Mouse (Mus musculus) heart, embryonic 14.5 days (tissue): ENCODE results near the gene Gm7347. TPM values are rescaled to one million over a fixed set of nuclear protein-coding genes. Genes with fewer than 3 reads are reported as not detected.
"Not testable (repeated sequence)": the region's sequence is repeated elsewhere in the genome, so short reads cannot be mapped to it uniquely, and the experiment has no call there.

Experiments
- ATAC-seq: fragments of 200-750 bp; cut with Nextera tagmentation; 2 replicates; pipeline ENCODE4 v1.8.0; 2017; ENCODE audit warnings: low read depth, moderate TSS enrichment; ENCODE audit not compliant: insufficient number of reproducible peaks, insufficient read depth, low FRiP score
- H3K27ac ChIP-seq, 2 experiments: fragments of 200-500 bp in 1 of 2; fragments of 300-500 bp in 1 of 2; sonication (generic) in 1 of 2; replicated peaks in 1 of 2; 2 replicates each; pipeline ENCODE4 v1.5.1; 2012 to 2014; ENCODE audit warnings: low read depth in 2 of 2, low read length in 2 of 2, control low read depth in 1 of 2, mild to moderate bottlenecking in 1 of 2, mixed read lengths in 1 of 2; ENCODE audit not compliant: control insufficient read depth in 1 of 2, insufficient read depth in 1 of 2
- H3K27me3 ChIP-seq: fragments of 300-500 bp; sonication (generic); 2 replicates; pipeline ENCODE4 v1.6.1; 2014; ENCODE audit warnings: mild to moderate bottlenecking, low read length, control low read depth; ENCODE audit not compliant: control insufficient read depth, insufficient read depth
- H3K36me3 ChIP-seq: fragments of 300-500 bp; sonication (generic); 2 replicates; pipeline ENCODE4 v1.6.1; 2014; ENCODE audit warnings: mild to moderate bottlenecking, control low read depth, low read length, mixed read lengths; ENCODE audit not compliant: control insufficient read depth, insufficient read depth
- H3K4me1 ChIP-seq, 2 experiments: fragments of 200-500 bp in 1 of 2; fragments of 300-500 bp in 1 of 2; sonication (generic) in 1 of 2; 2 replicates each; pipeline ENCODE4 v1.6.1; 2012 to 2014; ENCODE audit warnings: low read length in 2 of 2, control low read depth in 1 of 2, mixed read lengths in 1 of 2; ENCODE audit not compliant: control insufficient read depth in 2 of 2, insufficient read depth in 2 of 2
- H3K4me2 ChIP-seq: fragments of 300-500 bp; sonication (generic); 2 replicates; pipeline ENCODE4 v1.6.1; 2014; ENCODE audit warnings: mild to moderate bottlenecking, low read length
- H3K4me3 ChIP-seq, 2 experiments: fragments of 200-500 bp in 1 of 2; fragments of 300-500 bp in 1 of 2; sonication (generic) in 1 of 2; 2 replicates each; pipeline ENCODE4 v1.5.1; 2012 to 2014; ENCODE audit warnings: low read length in 2 of 2, mild to moderate bottlenecking in 2 of 2, control low read depth in 1 of 2, low read depth in 1 of 2, moderate library complexity in 1 of 2; ENCODE audit not compliant: control insufficient read depth in 1 of 2, insufficient read depth in 1 of 2
- H3K9ac ChIP-seq: fragments of 300-500 bp; sonication (generic); 2 replicates; pipeline ENCODE4 v1.6.1; 2014; ENCODE audit warnings: mild to moderate bottlenecking, low read length
- H3K9me3 ChIP-seq: fragments of 300-500 bp; sonication (generic); 2 replicates; pipeline ENCODE4 v1.6.1; 2016; ENCODE audit warnings: low read length, control low read depth; ENCODE audit not compliant: control insufficient read depth
- WGBS: fragments of 180-500 bp; shearing (Covaris S2); extraction: QIAGEN DNeasy Blood & Tissue Kit; methylation state at CpG from one replicate; pipeline ENCODE4 v1.1.7; 2014; 5-methylcytosine and 5-hydroxymethylcytosine counted together
- polyA plus RNA-seq: library from polyadenylated mRNA; unstranded; fragments of >200 nt; fragmentation: Nextera tagmentation; extraction: Ambion mirVana; gene quantifications from 2 replicates; pipeline ENCODE4 v1.2.1, GENCODE M21; 2014

The Gm7347 gene
- polyA plus RNA-seq, 1 experiment from 2014 or later: not detected

DNA sequence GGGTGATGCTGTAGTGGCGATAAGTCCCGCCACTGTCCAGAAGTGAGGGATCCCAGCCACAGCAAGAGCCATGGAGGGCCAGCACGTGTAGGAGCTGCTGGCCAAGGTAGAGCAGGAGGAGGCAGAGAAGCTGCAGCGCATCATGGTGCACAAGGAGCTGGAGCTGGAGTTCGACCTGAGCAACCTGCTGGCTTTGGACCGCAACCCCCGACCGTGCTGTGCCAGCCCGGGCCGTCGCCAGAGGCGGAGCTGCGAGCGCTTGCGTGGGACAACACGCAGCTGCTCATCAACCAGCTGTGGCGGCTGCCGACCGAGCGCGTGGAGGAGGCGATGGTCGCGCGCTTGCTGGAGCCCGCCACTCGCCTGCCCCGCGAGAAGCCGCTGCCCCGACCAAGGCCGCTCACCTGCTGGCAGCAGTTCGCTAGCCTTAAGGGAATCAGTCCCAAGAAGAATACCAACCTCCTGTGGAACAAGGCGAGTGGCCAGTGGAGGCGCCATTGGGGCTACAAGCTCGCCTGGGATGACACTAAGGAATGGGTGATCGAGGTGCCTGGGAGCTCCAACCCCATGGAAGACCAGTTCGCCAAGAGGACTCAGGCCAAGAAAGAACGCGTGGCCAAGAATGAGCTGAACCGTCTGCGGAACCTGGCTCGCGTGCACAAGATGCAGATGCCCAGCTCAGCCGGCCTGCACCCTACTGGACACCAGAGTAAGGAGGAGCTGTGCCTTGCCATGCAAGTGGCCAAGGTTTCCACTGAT lies 51.3 kb downstream of the Gm7347 start:
- not testable (repeated sequence) for H3K9ac ChIP-seq, H3K9me3 ChIP-seq, H3K4me1 ChIP-seq, H3K27me3 ChIP-seq, H3K36me3 ChIP-seq, H3K27ac ChIP-seq
- WGBS: 15% methylated on average over 44 of the region's 45 CpGs
- peak overlapping the region; percentile 60 for H3K4me2 ChIP-seq
- peak overlapping the region; percentile 3 to 26 for H3K4me3 ChIP-seq
- peak; percentile 76 for ATAC-seq

DNA sequence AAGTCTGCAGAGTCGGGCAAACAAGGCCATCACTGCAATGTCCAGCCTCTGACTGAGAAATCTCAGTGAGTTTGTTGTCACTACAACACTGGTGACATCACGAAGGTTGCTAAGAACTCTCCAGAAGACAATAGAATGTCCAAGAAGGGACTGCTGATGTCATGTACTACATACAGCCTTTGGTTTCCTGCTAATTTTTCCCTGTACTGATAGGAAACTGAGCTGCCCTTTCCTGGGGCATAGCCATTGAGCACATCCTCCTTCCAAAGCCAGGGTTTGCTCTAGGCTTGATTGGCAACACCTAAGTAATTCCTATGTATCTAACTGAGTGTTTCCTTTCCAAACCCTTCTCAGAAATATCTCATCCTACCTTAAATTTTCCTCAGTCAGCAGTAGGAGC lies 53.7 kb downstream of the Gm7347 start, which contains the start of gene Gm1979:
Gene Gm1979, minus strand, starts transcription at position 101 of the 400 bp plus-strand sequence.
- not testable (repeated sequence) for H3K27me3 ChIP-seq, H3K27ac ChIP-seq, H3K4me2 ChIP-seq, ATAC-seq, H3K9me3 ChIP-seq, H3K9ac ChIP-seq, H3K4me1 ChIP-seq, H3K36me3 ChIP-seq, H3K4me3 ChIP-seq
- WGBS: 75% methylated on average over 1 of the region's 2 CpGs

Other genes starting within 250 kb of the Gm7347 start
- gene Gm21663, start 116.2 kb downstream of the Gm7347 start, polyA plus RNA-seq: 0.32 and 0.35 TPM in 2 replicates
- gene Gm21671, start 104.2 kb downstream of the Gm7347 start, polyA plus RNA-seq: 0.12 TPM in 1 of 2 replicates, not detected in the other
- 0.24 and 0.27 TPM in 2 replicates for gene Gm21680, start 85.9 kb downstream of the Gm7347 start, polyA plus RNA-seq
- not detected in 2 replicates for gene Gm21698, start 69.9 kb downstream of the Gm7347 start, polyA plus RNA-seq
- 0.46 TPM in 1 of 2 replicates, not detected in the other for gene Gm1979, start 53.8 kb downstream of the Gm7347 start, polyA plus RNA-seq
- 0.19 TPM in 1 of 2 replicates, not detected in the other for gene Gm5862, start 35.7 kb downstream of the Gm7347 start, polyA plus RNA-seq
- not detected in 2 replicates for gene Speer4a, start 19.0 kb downstream of the Gm7347 start, polyA plus RNA-seq
- gene Gm10471, start 30.7 kb upstream of the Gm7347 start, polyA plus RNA-seq: 0.08 TPM in 1 of 2 replicates, not detected in the other
- 0.08 and 0.34 TPM in 2 replicates for gene 5031410I06Rik, start 46.8 kb upstream of the Gm7347 start, polyA plus RNA-seq
- gene Gm10220, start 62.8 kb upstream of the Gm7347 start, polyA plus RNA-seq: 0.14 TPM in 1 of 2 replicates, not detected in the other
- not detected in 2 replicates for gene Gm7361, start 199.1 kb upstream of the Gm7347 start, polyA plus RNA-seq